Mouse (Mus musculus): ENCODE data around the gene Actn4.

DNA sequence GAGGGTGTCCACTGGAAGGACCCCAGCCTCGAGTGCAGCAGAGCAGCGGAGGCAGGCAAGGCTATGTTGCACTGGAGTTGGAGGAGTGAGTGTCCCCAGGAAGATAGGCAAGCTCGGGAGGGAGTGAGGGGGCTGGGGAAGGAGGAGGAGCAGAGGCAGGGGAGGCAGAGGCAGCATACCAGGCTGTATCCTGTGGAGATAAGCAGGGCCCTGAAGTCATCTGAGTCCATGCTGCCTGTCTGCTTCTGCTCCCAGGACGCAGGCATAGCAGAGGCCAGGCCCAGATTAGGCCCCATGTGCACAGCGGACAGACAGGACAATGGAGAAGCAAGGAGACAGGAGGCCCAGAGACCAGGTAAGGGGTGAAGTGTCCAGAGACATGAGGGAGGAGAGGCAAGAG lies 67.2 kb downstream of the Actn4 start:
- TF ChIP-seq CTCF (IDR thresholded peaks at IDR 0.05; ENCODE audit: extremely low read depth, insufficient read depth, insufficient read length, insufficient replicate concordance) = no peak
- no peak for TF ChIP-seq POLR2A (IDR thresholded peaks at IDR 0.05; ENCODE audit: low read depth, low read length)
